Mouse (Mus musculus): ENCODE measurements around the gene Itpr2.
A peak's percentile ranks its signal among the peaks of the same experiment; 100 is the strongest.

Itpr2 gene

GRCm38 (mm10) chr6:146416461-146416860 lies 85.6 kb downstream of the Itpr2 start:
- no peak for DNase-seq (ENCODE audit: low read depth)

- no peak for DNase-seq (ENCODE audit: low read depth)
Observed at GRCm38 (mm10) chr6:146414094-146414493, 87.9 kb downstream of the Itpr2 start.

- no peak for DNase-seq (ENCODE audit: low read depth)
Observed at GRCm38 (mm10) chr6:146411446-146412070, 90.5 kb downstream of the Itpr2 start.

- no peak for DNase-seq (ENCODE audit: low read depth)
Observed at GRCm38 (mm10) chr6:146410427-146410810, 91.6 kb downstream of the Itpr2 start.

- peak; percentile 67 for DNase-seq (ENCODE audit: low read depth)
Observed at GRCm38 (mm10) chr6:146409692-146410426, 92.2 kb downstream of the Itpr2 start.

- DNase-seq (ENCODE audit: low read depth): peak; percentile 45
Observed at GRCm38 (mm10) chr6:146405380-146405779, 96.6 kb downstream of the Itpr2 start.

- DNase-seq (ENCODE audit: low read depth): no peak
Observed at GRCm38 (mm10) chr6:146404876-146405275, 97.1 kb downstream of the Itpr2 start.

- DNase-seq (ENCODE audit: low read depth): no peak
Observed at GRCm38 (mm10) chr6:146404156-146404555, 97.9 kb downstream of the Itpr2 start.

- DNase-seq (ENCODE audit: low read depth): no peak
Observed at GRCm38 (mm10) chr6:146402905-146403642, 98.9 kb downstream of the Itpr2 start.

GRCm38 (mm10) chr6:146397803-146398202 lies 104.2 kb downstream of the Itpr2 start:
- no peak for DNase-seq (ENCODE audit: low read depth)

- DNase-seq (ENCODE audit: low read depth): no peak
Observed at GRCm38 (mm10) chr6:146396253-146396652, 105.8 kb downstream of the Itpr2 start.

GRCm38 (mm10) chr6:146395616-146396015 lies 106.4 kb downstream of the Itpr2 start:
- DNase-seq (ENCODE audit: low read depth): no peak

GRCm38 (mm10) chr6:146392188-146392587 lies 109.8 kb downstream of the Itpr2 start:
- DNase-seq (ENCODE audit: low read depth): no peak

GRCm38 (mm10) chr6:146390159-146390558 lies 111.9 kb downstream of the Itpr2 start:
- DNase-seq (ENCODE audit: low read depth): no peak

- no peak for DNase-seq (ENCODE audit: low read depth)
Observed at GRCm38 (mm10) chr6:146388010-146388409, 114.0 kb downstream of the Itpr2 start.

- no peak for DNase-seq (ENCODE audit: low read depth)
Observed at GRCm38 (mm10) chr6:146387039-146387713, 114.8 kb downstream of the Itpr2 start.

- DNase-seq (ENCODE audit: low read depth): no peak
Observed at GRCm38 (mm10) chr6:146379263-146379662, 122.8 kb downstream of the Itpr2 start.

- no peak for DNase-seq (ENCODE audit: low read depth)
Observed at GRCm38 (mm10) chr6:146371511-146371910, 130.5 kb downstream of the Itpr2 start.

- no peak for DNase-seq (ENCODE audit: low read depth)
Observed at GRCm38 (mm10) chr6:146366180-146366579, 135.8 kb downstream of the Itpr2 start.

- DNase-seq (ENCODE audit: low read depth): no peak
Observed at GRCm38 (mm10) chr6:146357911-146358310, 144.1 kb downstream of the Itpr2 start.

GRCm38 (mm10) chr6:146352258-146352805 lies 149.7 kb downstream of the Itpr2 start:
- DNase-seq (ENCODE audit: low read depth): no peak

- no peak for DNase-seq (ENCODE audit: low read depth)
Observed at GRCm38 (mm10) chr6:146351816-146352215, 150.2 kb downstream of the Itpr2 start.

Data from c-Kit-positive CD71-positive TER-119-negative erythroid progenitor cells, embryonic 14.5 days (primary cell).